Mouse (Mus musculus): Measurements from ENCODE around the gene Gm21915. TPM values are rescaled to one million over a fixed set of nuclear protein-coding genes. Genes with fewer than 3 reads are reported as not detected.
A peak's percentile ranks its signal among the peaks of the same experiment; 100 is the strongest.

The Gm21915 gene
- polyA plus RNA-seq, 1 experiment from 2014 or later, result not detected

DNA sequence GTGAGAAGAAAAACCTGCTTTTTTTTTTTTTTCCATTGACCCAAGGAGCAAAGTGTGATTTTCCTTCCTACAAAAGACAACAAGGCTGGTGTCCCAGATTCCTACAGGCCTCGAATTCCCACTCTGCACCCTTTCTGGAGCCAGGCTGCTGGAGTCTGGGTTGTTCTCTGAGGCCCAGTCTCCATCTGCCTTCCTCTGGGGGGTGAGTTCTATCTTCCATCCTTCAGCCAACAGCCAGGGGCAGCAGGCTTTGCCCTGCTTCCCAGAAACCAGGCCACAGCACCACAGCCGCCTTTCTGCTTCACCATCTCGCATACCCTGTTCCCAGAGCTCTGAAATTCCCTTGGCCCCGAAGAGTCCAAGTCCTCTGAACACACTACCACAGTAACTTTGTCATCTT is 25.7 kb downstream of the Gm21915 start:
- WGBS, result 89% methylated on average over 4 of the region's 4 CpGs
- H3K27me3 ChIP-seq, result no peaks in the 10 kb centered on the region
- no peak overlapping the region for H3K4me2 ChIP-seq (replicated peaks)
- H3K4me1 ChIP-seq, result peaks cover 25% of the 10 kb centered on the region
- H3K4me3 ChIP-seq (replicated peaks), result no peak overlapping the region
- ATAC-seq (ENCODE audit: insufficient number of reproducible peaks, low FRiP score, low TSS enrichment, low read depth), result no peak
- H3K9ac ChIP-seq, result no peak overlapping the region
- no peak overlapping the region for H3K27ac ChIP-seq (replicated peaks)
- no peaks in the 10 kb centered on the region for H3K9me3 ChIP-seq (replicated peaks)
- H3K36me3 ChIP-seq, result no peaks in the 10 kb centered on the region

DNA sequence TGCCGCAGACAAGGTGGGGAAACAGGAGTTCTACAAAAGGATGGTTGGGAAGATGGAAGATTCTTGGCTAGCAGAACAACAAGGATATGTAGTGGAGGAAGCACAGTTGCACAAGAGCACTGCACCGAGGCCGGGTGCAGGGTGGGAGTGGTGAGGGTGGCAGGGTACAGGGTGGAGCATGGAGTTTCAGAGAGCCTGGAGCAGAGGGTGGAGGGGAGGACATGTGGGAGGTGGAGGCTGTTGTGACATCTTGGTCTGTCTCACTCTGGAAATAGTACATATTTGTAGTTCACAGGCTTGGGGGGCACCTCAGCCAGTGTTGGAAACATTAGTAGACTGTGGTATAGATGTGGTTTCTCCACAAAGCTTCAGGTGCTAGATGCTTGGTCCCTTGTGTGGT is 28.8 kb downstream of the Gm21915 start:
- Histone ChIP-seq H3K27ac (replicated peaks) (no peak overlapping the region), H3K4me3 (replicated peaks) (no peak overlapping the region), H3K4me2 (replicated peaks) (no peak overlapping the region), H3K4me1 (peaks cover 20% of the 10 kb centered on the region), H3K27me3 (no peaks in the 10 kb centered on the region), H3K9me3 (replicated peaks) (no peaks in the 10 kb centered on the region), H3K9ac (no peak overlapping the region), H3K36me3 (no peaks in the 10 kb centered on the region)
- ATAC-seq (ENCODE audit: insufficient number of reproducible peaks, low FRiP score, low TSS enrichment, low read depth), result no peak
- 81% methylated on average over 3 of the region's 3 CpGs for WGBS

DNA sequence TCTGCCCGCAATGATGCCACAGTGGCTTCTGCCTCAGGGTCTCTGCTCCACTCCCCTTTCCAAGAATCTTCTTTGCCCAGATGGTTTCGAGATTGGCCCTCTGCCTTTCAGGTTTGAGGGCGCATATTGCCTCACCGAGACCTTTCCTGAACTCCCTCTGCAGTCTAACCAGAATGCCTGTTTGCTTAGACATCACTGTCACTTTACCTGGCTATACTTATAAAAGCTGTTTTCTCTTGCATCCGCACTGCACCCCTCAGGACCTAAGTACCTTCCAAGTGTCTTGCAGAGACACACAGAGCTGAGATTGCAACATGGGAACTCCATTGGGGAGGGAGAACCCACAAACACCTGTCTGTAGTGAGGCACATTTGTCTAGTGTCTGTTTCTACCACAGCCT is 29.8 kb downstream of the Gm21915 start:
- Histone ChIP-seq H3K4me3 (replicated peaks) (no peak overlapping the region), H3K9me3 (replicated peaks) (no peaks in the 10 kb centered on the region), H3K9ac (no peak overlapping the region), H3K4me1 (peaks cover 20% of the 10 kb centered on the region), H3K27me3 (no peaks in the 10 kb centered on the region), H3K4me2 (replicated peaks) (no peak overlapping the region), H3K36me3 (no peaks in the 10 kb centered on the region), H3K27ac (replicated peaks) (no peak overlapping the region)
- 85% methylated on average over 5 of the region's 5 CpGs for WGBS
- ATAC-seq (ENCODE audit: insufficient number of reproducible peaks, low FRiP score, low TSS enrichment, low read depth), result no peak

DNA sequence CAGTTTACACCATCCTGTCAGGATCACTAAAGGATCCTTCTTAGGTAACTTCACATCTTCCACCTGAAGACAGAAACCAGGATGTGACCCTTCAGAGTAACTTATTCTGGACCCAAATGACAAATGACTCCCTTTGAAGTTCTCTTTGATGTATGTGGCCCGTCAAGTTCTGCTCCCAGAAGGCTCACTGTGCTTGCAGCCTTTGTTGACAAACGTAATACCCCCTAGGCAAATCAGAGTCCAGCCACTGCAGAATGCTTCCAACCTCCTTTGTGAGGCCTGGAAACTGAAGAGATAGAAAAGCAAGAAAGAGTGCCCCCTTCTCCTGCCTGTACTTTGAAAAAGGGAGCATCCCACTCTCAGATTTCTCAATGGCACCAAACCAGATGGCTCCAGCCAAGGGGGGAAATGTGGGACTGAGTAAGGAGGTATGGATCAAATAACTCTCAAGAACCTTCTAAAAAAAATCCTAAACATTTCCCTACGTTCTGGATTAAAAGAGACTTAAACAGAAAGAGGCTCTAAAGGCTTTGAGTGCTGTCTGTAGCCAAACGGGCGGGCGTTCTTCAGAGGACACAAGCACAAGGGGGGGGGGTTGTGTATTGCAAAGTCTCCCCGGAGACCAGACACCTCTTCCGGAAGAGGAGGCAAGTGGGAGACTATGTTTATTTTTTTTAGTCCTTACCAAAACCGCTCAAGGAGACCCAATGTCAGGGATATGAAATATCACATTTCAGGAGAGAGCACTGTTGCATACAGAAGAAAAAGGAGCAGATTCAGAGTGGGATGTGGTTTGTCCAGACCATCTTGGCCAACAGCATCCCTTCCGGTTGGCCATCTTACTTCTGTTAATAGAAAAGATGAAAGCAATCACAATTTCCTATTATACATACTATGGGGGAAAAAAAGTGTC is 34.2 kb downstream of the Gm21915 start:
- H3K4me2 ChIP-seq (replicated peaks), result no peak overlapping the region
- no peak overlapping the region for H3K4me3 ChIP-seq (replicated peaks)
- H3K27me3 ChIP-seq, result no peaks in the 10 kb centered on the region
- no peak overlapping the region for H3K9ac ChIP-seq
- no peaks in the 10 kb centered on the region for H3K9me3 ChIP-seq (replicated peaks)
- H3K27ac ChIP-seq (replicated peaks), result 0 out of 2 replicates have a peak overlapping the region, but pooled peaks have one; percentile 2
- peaks cover 44% of the 10 kb centered on the region for H3K4me1 ChIP-seq
- no peaks in the 10 kb centered on the region for H3K36me3 ChIP-seq
- WGBS, result 18% methylated on average over 10 of the region's 10 CpGs
- ATAC-seq (ENCODE audit: insufficient number of reproducible peaks, low FRiP score, low TSS enrichment, low read depth), result no peak

DNA sequence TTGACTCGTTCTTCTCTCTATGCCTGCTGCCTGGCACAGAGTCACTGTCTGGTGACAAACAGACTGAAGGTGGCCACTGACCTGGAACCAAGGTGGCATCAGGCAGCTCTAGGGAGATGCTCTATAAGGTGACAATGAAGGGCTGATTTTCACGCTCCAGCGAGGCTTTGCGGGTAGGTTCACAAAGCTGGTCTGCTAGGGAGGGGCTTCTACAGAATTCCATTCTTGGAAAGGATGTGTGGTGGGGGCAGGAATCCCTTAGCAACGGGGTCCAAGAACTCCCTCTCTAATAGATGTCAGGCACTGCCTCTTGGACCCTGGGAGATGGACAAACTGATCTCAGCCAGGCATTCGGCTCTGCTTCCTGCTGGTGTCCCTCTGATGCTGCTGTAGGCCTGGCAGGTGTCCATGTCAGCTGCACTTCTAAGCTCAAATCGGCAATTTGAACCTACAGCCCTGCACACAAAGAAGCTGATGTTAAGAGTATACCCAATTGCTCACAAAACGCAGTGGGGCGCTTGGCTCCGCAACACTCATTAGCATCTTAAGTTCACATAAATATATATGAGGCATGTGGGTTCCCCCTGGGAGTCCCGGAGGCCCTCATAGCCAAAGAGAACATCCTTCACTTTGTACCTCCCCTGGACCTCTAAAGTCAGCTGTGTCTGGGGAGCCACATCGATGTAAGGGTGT is 38.2 kb downstream of the Gm21915 start:
- WGBS, result 50% methylated on average over 12 of the region's 12 CpGs
- H3K9me3 ChIP-seq (replicated peaks), result no peaks in the 10 kb centered on the region
- no peak; the same call in 1 of the 2 replicates for ATAC-seq (ENCODE audit: insufficient number of reproducible peaks, low FRiP score, low TSS enrichment, low read depth)

DNA sequence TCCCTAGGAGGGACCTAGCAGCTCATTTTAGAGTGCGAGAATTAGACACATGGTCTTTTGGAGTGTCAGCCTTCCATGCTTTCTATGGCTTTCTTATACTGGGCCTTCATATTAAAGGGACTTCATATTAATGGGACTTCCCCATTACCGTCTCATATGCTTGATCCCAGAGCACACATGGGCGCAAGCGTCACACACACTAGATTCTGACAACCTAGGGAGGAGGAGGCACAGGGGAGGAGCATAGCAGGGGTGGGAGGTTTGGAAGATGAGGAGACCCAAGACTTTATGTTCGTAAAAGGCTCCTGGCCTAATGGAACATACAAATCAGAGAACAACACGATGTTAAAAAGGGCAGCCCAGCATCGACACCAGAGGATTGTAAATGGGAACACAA is 38.7 kb downstream of the Gm21915 start:
- 77% methylated on average over 7 of the region's 7 CpGs for WGBS
- Histone ChIP-seq H3K9ac (no peak overlapping the region), H3K9me3 (replicated peaks) (no peaks in the 10 kb centered on the region), H3K36me3 (no peaks in the 10 kb centered on the region; the same call in 1 of the 2 replicates), H3K27ac (replicated peaks) (no peak overlapping the region), H3K4me3 (replicated peaks) (no peak overlapping the region), H3K4me2 (replicated peaks) (no peak overlapping the region), H3K4me1 (peaks cover 37% of the 10 kb centered on the region), H3K27me3 (no peaks in the 10 kb centered on the region)
- 0 out of 2 replicates have a peak, but pooled peaks have one; percentile 11 for ATAC-seq (ENCODE audit: insufficient number of reproducible peaks, low FRiP score, low TSS enrichment, low read depth)

More for the DNA sequence above, 38.2 kb downstream of the Gm21915 start:
- Histone ChIP-seq H3K36me3 (no peaks in the 10 kb centered on the region; the same call in 1 of the 2 replicates), H3K4me1 (peaks cover 42% of the 10 kb centered on the region), H3K27ac (replicated peaks) (no peak overlapping the region), H3K27me3 (no peaks in the 10 kb centered on the region), H3K9ac (no peak overlapping the region), H3K4me3 (replicated peaks) (no peak overlapping the region), H3K4me2 (replicated peaks) (no peak overlapping the region)

DNA sequence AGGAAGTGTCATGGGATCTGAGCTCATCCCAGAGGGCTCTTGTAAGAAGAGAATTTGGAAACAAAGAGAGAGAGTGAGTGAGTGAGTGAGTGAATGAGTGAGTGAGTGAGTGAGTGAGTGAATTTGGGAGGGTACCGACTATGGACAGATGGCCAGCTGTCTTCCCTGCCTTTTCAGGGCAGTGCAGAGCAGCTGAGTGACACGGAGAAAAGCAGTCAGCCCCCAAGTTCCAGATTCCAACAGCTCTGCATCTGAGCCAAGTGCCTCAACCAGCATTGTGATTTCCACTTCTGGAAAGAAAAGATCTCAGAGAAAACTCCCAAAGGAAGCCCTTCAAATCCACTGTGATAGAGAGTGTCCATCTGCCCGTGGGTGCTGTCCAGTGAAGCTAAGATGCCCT is 39.2 kb downstream of the Gm21915 start:
- Histone ChIP-seq H3K4me1 (peaks cover 32% of the 10 kb centered on the region), H3K4me3 (replicated peaks) (no peak overlapping the region), H3K27me3 (no peaks in the 10 kb centered on the region), H3K9me3 (replicated peaks) (no peaks in the 10 kb centered on the region), H3K9ac (no peak overlapping the region), H3K36me3 (no peaks in the 10 kb centered on the region; the same call in 1 of the 2 replicates), H3K27ac (replicated peaks) (no peak overlapping the region), H3K4me2 (replicated peaks) (no peak overlapping the region)
- WGBS, result 77% methylated on average over 3 of the region's 3 CpGs
- no peak for ATAC-seq (ENCODE audit: insufficient number of reproducible peaks, low FRiP score, low TSS enrichment, low read depth)

DNA sequence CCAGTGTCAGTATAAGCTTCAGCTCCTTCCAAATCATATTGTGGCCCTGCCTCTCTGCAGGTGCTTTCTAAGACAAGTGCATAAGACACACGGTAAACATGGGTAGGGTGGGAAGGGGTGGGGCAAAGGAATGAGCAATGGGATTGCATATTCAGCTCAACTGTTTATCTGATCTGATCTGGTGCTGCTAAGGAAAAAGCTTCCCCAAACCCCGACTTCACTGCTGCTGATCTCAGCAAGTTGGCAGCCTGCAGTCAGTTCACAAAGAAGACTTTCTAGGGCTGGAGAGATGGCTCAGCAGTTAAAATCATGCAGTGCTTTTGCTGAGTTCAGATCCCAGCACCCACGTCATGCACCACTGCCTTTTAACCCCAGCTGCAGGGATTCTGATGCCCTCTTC is 39.6 kb downstream of the Gm21915 start:
- Histone ChIP-seq H3K27ac (replicated peaks) (no peak overlapping the region), H3K4me2 (replicated peaks) (no peak overlapping the region), H3K9ac (no peak overlapping the region), H3K4me1 (peaks cover 28% of the 10 kb centered on the region), H3K9me3 (replicated peaks) (no peaks in the 10 kb centered on the region), H3K4me3 (replicated peaks) (no peak overlapping the region), H3K27me3 (no peaks in the 10 kb centered on the region), H3K36me3 (no peaks in the 10 kb centered on the region; the same call in 1 of the 2 replicates)
- WGBS, result 53% methylated on average over 3 of the region's 3 CpGs
- ATAC-seq (ENCODE audit: insufficient number of reproducible peaks, low FRiP score, low TSS enrichment, low read depth), result no peak

DNA sequence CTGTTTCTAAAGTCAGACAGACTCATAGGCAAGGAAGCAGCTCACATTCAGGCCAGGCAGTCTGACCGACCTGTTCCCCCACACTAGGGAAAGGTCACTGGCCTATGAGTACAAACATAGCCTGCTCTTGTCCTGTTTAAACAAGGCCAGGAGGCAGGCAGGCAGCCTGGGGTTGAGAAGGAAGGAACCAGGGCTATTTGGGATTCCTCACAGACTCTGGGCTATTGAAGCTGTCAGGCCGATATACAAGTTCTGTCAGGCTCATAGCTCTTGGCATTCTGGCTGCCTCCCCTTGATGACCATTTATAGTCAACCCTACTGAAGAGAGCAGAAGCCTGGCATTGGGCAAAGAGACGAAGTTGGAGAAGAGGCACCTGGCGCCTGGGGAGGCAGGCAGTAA is 41.2 kb downstream of the Gm21915 start:
- 59% methylated on average over 4 of the region's 4 CpGs for WGBS
- Histone ChIP-seq H3K27me3 (no peaks in the 10 kb centered on the region), H3K4me1 (peaks cover 31% of the 10 kb centered on the region), H3K4me3 (replicated peaks) (no peak overlapping the region), H3K36me3 (no peaks in the 10 kb centered on the region; the same call in 1 of the 2 replicates), H3K4me2 (replicated peaks) (no peak overlapping the region), H3K9me3 (replicated peaks) (no peaks in the 10 kb centered on the region), H3K27ac (replicated peaks) (no peak overlapping the region), H3K9ac (no peak overlapping the region)
- ATAC-seq (ENCODE audit: insufficient number of reproducible peaks, low FRiP score, low TSS enrichment, low read depth), result no peak

DNA sequence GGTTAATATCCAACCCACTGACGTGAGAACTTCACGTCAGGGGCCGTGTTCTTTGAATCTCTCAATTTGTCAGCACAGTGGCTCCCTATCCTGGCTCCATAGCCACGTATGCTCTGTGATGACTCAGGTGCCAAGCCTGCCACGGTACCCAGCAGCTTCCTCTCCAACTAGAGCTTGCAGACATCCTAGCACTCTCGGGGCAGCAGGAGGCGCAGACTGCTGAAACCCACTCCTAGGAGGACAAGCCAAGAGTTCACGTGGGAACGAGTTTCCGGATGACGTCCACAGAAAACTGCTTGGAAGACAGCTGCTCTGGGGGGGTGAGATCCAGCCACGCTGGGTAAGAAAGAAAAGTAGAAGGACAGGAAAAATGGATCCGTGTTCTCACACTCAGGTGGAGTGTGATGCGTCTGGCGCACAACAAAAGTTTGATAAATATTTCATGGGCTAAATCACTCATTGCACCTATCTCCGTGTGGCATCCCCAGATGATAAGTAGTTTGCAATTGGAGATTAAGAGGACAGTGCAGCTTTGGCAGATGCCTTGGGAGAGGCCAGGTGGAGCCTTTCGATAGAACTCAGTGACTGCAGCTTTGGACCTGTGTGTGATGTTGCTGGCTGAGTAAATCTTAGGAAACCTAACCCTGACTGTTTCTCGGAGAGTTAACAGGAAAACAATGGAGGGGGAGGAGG is 46.9 kb downstream of the Gm21915 start:
- H3K27me3 ChIP-seq, result no peaks in the 10 kb centered on the region
- 55% methylated on average over 18 of the region's 18 CpGs for WGBS
- no peaks in the 10 kb centered on the region for H3K9me3 ChIP-seq (replicated peaks)
- H3K4me1 ChIP-seq, result peaks cover 20% of the 10 kb centered on the region
- ATAC-seq (ENCODE audit: insufficient number of reproducible peaks, low FRiP score, low TSS enrichment, low read depth), result no peak
- no peak overlapping the region for H3K4me3 ChIP-seq (replicated peaks)
- H3K4me2 ChIP-seq (replicated peaks), result no peak overlapping the region
- H3K36me3 ChIP-seq, result no peaks in the 10 kb centered on the region
- H3K27ac ChIP-seq (replicated peaks), result no peak overlapping the region
- no peak overlapping the region for H3K9ac ChIP-seq

DNA sequence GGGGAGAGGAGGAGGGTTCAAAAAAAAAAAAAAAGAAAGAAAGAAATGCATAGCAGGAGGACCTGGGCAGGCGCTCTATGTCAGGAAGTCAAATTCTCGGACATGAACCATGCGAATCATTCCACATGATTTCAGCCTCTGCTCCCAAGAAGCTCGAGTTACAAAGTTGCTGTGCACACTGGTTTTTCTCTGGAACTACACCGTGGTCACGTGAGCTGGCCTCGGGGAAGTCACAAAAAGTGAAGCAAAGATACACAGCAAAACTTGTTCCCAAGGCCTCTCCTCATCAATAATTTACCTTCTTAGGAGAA is 47.4 kb downstream of the Gm21915 start:
- no peaks in the 10 kb centered on the region for H3K9me3 ChIP-seq (replicated peaks)
- WGBS, result 19% methylated on average over 7 of the region's 7 CpGs
- H3K4me1 ChIP-seq, result peaks cover 20% of the 10 kb centered on the region
- no peak for ATAC-seq (ENCODE audit: insufficient number of reproducible peaks, low FRiP score, low TSS enrichment, low read depth)
- H3K9ac ChIP-seq, result no peak overlapping the region
- no peak overlapping the region for H3K4me3 ChIP-seq (replicated peaks)
- H3K27ac ChIP-seq (replicated peaks), result no peak overlapping the region
- no peaks in the 10 kb centered on the region for H3K27me3 ChIP-seq
- no peak overlapping the region for H3K4me2 ChIP-seq (replicated peaks)
- H3K36me3 ChIP-seq, result no peaks in the 10 kb centered on the region
